Mouse (Mus musculus): ENCODE measurements around the gene Rec8. TPM values are rescaled to one million over a fixed set of nuclear protein-coding genes. Genes with fewer than 3 reads are reported as not detected.

Gene Rec8
- total and polyA plus RNA-seq, 2 experiments from 2014 or later, result 7.2 to 9.2 TPM

- peak; percentile 62 for TF ChIP-seq CTCF (IDR thresholded peaks at IDR 0.05; ENCODE audit: low read depth)
- Histone ChIP-seq H3K36me3 (ENCODE audit: insufficient read depth) (peaks cover 25% of the 10 kb centered on the region), H3K4me2 (ENCODE audit: low read depth) (peak within 1 kb of the TSS; percentile 59), H3K27me3 (ENCODE audit: insufficient read depth, low read length) (no peaks in the 10 kb centered on the region), H3K4me1 (ENCODE audit: insufficient read depth) (0 out of 2 replicates have a peak, but pooled peaks cover 2% of the 10 kb centered on the region), H3K9ac (peak within 1 kb of the TSS; percentile 59), H3K4me3 (ENCODE audit: low read depth, low read length) (peak within 1 kb of the TSS; percentile 60), H3K9me3 (ENCODE audit: low read length) (no peaks in the 10 kb centered on the region), H3K27ac (ENCODE audit: low read depth, low read length) (peak within 1 kb of the TSS; percentile 83)
- ATAC-seq (peak; percentile 99), DNase-seq (peak; percentile 92)
- 2% methylated on average over 39 of the region's 39 CpGs for WGBS
These were observed 42.2 kb downstream of the Rec8 start, which contains the start of gene Mdp1 for GRCm38 (mm10) chr14:55659960-55660573. TSS of gene Mdp1 (minus strand) at chr14:55660508.

GRCm38 (mm10) chr14:55660636-55661035 lies 42.8 kb downstream of the Rec8 start:
- peak overlapping the region; percentile 59; the same call in 1 of the 2 replicates for H3K4me2 ChIP-seq (ENCODE audit: low read depth)
- no peak for ATAC-seq
- H3K4me1 ChIP-seq (ENCODE audit: insufficient read depth), result 0 out of 2 replicates have a peak, but pooled peaks cover 2% of the 10 kb centered on the region
- no peak for DNase-seq
- H3K27ac ChIP-seq (ENCODE audit: low read depth, low read length), result no peak overlapping the region
- peaks cover 25% of the 10 kb centered on the region for H3K36me3 ChIP-seq (ENCODE audit: insufficient read depth)
- no peaks in the 10 kb centered on the region for H3K9me3 ChIP-seq (ENCODE audit: low read length)
- H3K4me3 ChIP-seq (ENCODE audit: low read depth, low read length), result peak overlapping the region; percentile 60; the same call in 1 of the 2 replicates
- peak overlapping the region; percentile 59; the same call in 1 of the 2 replicates for H3K9ac ChIP-seq
- no peak for TF ChIP-seq CTCF (IDR thresholded peaks at IDR 0.05; ENCODE audit: low read depth)
- H3K27me3 ChIP-seq (ENCODE audit: insufficient read depth, low read length), result no peaks in the 10 kb centered on the region
- 20% methylated on average over 2 of the region's 2 CpGs for WGBS

- peaks cover 3% of the 10 kb centered on the region; the same call in 1 of the 2 replicates for H3K36me3 ChIP-seq (ENCODE audit: insufficient read depth)
- H3K27me3 ChIP-seq (ENCODE audit: insufficient read depth, low read length), result no peaks in the 10 kb centered on the region
- H3K9ac ChIP-seq, result peak overlapping the region; percentile 65
- ATAC-seq (peak; percentile 58), DNase-seq (no peak)
- H3K9me3 ChIP-seq (ENCODE audit: low read length), result no peaks in the 10 kb centered on the region
- H3K4me3 ChIP-seq (ENCODE audit: low read depth, low read length), result peak overlapping the region; percentile 85
- no peak; the same call in 1 of the 2 replicates for TF ChIP-seq CTCF (IDR thresholded peaks at IDR 0.05; ENCODE audit: low read depth)
- peak overlapping the region; percentile 89 for H3K27ac ChIP-seq (ENCODE audit: low read depth, low read length)
- H3K4me2 ChIP-seq (ENCODE audit: low read depth), result peak overlapping the region; percentile 83
- H3K4me1 ChIP-seq (ENCODE audit: insufficient read depth), result peaks cover 16% of the 10 kb centered on the region
- WGBS, result under 1% methylated on average over 12 of the region's 12 CpGs
These were observed 53.6 kb downstream of the Rec8 start for GRCm38 (mm10) chr14:55671486-55671832.

GRCm38 (mm10) chr14:55671833-55672740 lies 54.2 kb downstream of the Rec8 start, which contains the start of the genes Gmpr2 and Nedd8:
TSS of gene Gmpr2 (plus strand) at chr14:55671941.
TSS of gene Nedd8 (minus strand) at chr14:55672124.
- Histone ChIP-seq H3K4me2 (ENCODE audit: low read depth) (peak within 1 kb of the TSS; percentile 83), H3K4me3 (ENCODE audit: low read depth, low read length) (peak within 1 kb of the TSS; percentile 85), H3K27me3 (ENCODE audit: insufficient read depth, low read length) (no peaks in the 10 kb centered on the region), H3K27ac (ENCODE audit: low read depth, low read length) (peak within 1 kb of the TSS; percentile 89), H3K9me3 (ENCODE audit: low read length) (no peaks in the 10 kb centered on the region), H3K4me1 (ENCODE audit: insufficient read depth) (peaks cover 16% of the 10 kb centered on the region), H3K36me3 (ENCODE audit: insufficient read depth) (peaks cover 9% of the 10 kb centered on the region), H3K9ac (peak within 1 kb of the TSS; percentile 65)
- WGBS, result under 1% methylated on average over 38 of the region's 38 CpGs
- TF ChIP-seq CTCF (IDR thresholded peaks at IDR 0.05; ENCODE audit: low read depth), result 0 out of 2 replicates have a peak, but pooled peaks have one; percentile 18
- ATAC-seq (peak; percentile 99), DNase-seq (peak; percentile 95)

GRCm38 (mm10) chr14:55672741-55673060 lies 54.9 kb downstream of the Rec8 start:
- H3K27ac ChIP-seq (ENCODE audit: low read depth, low read length), result peak overlapping the region; percentile 89; the same call in 1 of the 2 replicates
- DNase-seq (no peak), ATAC-seq (no peak)
- no peaks in the 10 kb centered on the region for H3K9me3 ChIP-seq (ENCODE audit: low read length)
- peaks cover 15% of the 10 kb centered on the region for H3K36me3 ChIP-seq (ENCODE audit: insufficient read depth)
- H3K4me2 ChIP-seq (ENCODE audit: low read depth), result peak overlapping the region; percentile 83
- H3K4me3 ChIP-seq (ENCODE audit: low read depth, low read length), result peak overlapping the region; percentile 85
- WGBS, result 79% methylated on average over 7 of the region's 7 CpGs
- no peaks in the 10 kb centered on the region for H3K27me3 ChIP-seq (ENCODE audit: insufficient read depth, low read length)
- no peak for TF ChIP-seq CTCF (IDR thresholded peaks at IDR 0.05; ENCODE audit: low read depth)
- peak overlapping the region; percentile 65 for H3K9ac ChIP-seq
- H3K4me1 ChIP-seq (ENCODE audit: insufficient read depth), result peaks cover 16% of the 10 kb centered on the region

Other genes starting within 250 kb of the Rec8 start
Only the 30 nearest of the 32 such genes appear.
- 11.9 and 14.8 TPM in 2 replicates for gene Dhrs4, start 139.3 kb upstream of the Rec8 start, total RNA-seq (2014; rRNA removed)
- gene Dhrs4, start 139.3 kb upstream of the Rec8 start, polyA plus RNA-seq (2015; fragmentation: Nextera tagmentation; extraction: Ambion mirVana), result 20.9 and 22.2 TPM in 2 replicates
- gene Carmil3, start 127.4 kb upstream of the Rec8 start, total RNA-seq (2014; rRNA removed), result 91.4 and 129 TPM in 2 replicates
- 13.2 and 19.5 TPM in 2 replicates for gene Carmil3, start 127.4 kb upstream of the Rec8 start, polyA plus RNA-seq (2015; fragmentation: Nextera tagmentation; extraction: Ambion mirVana)
- gene Cpne6, start 107.6 kb upstream of the Rec8 start, total RNA-seq (2014; rRNA removed), result 32.5 and 39.6 TPM in 2 replicates
- 48.7 and 49.9 TPM in 2 replicates for gene Cpne6, start 107.6 kb upstream of the Rec8 start, polyA plus RNA-seq (2015; fragmentation: Nextera tagmentation; extraction: Ambion mirVana)
- 2.0 and 2.7 TPM in 2 replicates for gene Nrl, start 93.1 kb upstream of the Rec8 start, total RNA-seq (2014; rRNA removed)
- gene Nrl, start 93.1 kb upstream of the Rec8 start, polyA plus RNA-seq (2015; fragmentation: Nextera tagmentation; extraction: Ambion mirVana), result 0.21 TPM in 1 of 2 replicates, not detected in the other
- 23.6 and 24.5 TPM in 2 replicates for gene Pck2, start 77.8 kb upstream of the Rec8 start, total RNA-seq (2014; rRNA removed)
- gene Pck2, start 77.8 kb upstream of the Rec8 start, polyA plus RNA-seq (2015; fragmentation: Nextera tagmentation; extraction: Ambion mirVana), result 9.8 and 12.5 TPM in 2 replicates
- gene Dcaf11, start 58.0 kb upstream of the Rec8 start, total RNA-seq (2014; rRNA removed), result 101 and 104 TPM in 2 replicates
- 89.4 and 103 TPM in 2 replicates for gene Dcaf11, start 58.0 kb upstream of the Rec8 start, polyA plus RNA-seq (2015; fragmentation: Nextera tagmentation; extraction: Ambion mirVana)
- gene A730061H03Rik, start 57.6 kb upstream of the Rec8 start, total RNA-seq (2014; rRNA removed), result not detected in 2 replicates
- not detected in 2 replicates for gene A730061H03Rik, start 57.6 kb upstream of the Rec8 start, polyA plus RNA-seq (2015; fragmentation: Nextera tagmentation; extraction: Ambion mirVana)
- gene Fitm1, start 42.4 kb upstream of the Rec8 start, total RNA-seq (2014; rRNA removed), result 0.23 TPM in 1 of 2 replicates, not detected in the other
- gene Fitm1, start 42.4 kb upstream of the Rec8 start, polyA plus RNA-seq (2015; fragmentation: Nextera tagmentation; extraction: Ambion mirVana), result 0.20 and 0.22 TPM in 2 replicates
- gene Psme1, start 39.9 kb upstream of the Rec8 start, total RNA-seq (2014; rRNA removed), result 136 and 138 TPM in 2 replicates
- gene Psme1, start 39.9 kb upstream of the Rec8 start, polyA plus RNA-seq (2015; fragmentation: Nextera tagmentation; extraction: Ambion mirVana), result 219 and 238 TPM in 2 replicates
- gene Emc9, start 32.7 kb upstream of the Rec8 start, total RNA-seq (2014; rRNA removed), result 25.2 and 31.5 TPM in 2 replicates
- 53.2 and 55.6 TPM in 2 replicates for gene Emc9, start 32.7 kb upstream of the Rec8 start, polyA plus RNA-seq (2015; fragmentation: Nextera tagmentation; extraction: Ambion mirVana)
- 76.2 and 137 TPM in 2 replicates for gene Psme2, start 26.9 kb upstream of the Rec8 start, total RNA-seq (2014; rRNA removed)
- gene Psme2, start 26.9 kb upstream of the Rec8 start, polyA plus RNA-seq (2015; fragmentation: Nextera tagmentation; extraction: Ambion mirVana), result 171 and 193 TPM in 2 replicates
- 13.5 and 24.2 TPM in 2 replicates for gene Rnf31, start 26.3 kb upstream of the Rec8 start, total RNA-seq (2014; rRNA removed)
- 17.0 and 18.9 TPM in 2 replicates for gene Rnf31, start 26.3 kb upstream of the Rec8 start, polyA plus RNA-seq (2015; fragmentation: Nextera tagmentation; extraction: Ambion mirVana)
- gene Irf9, start 14.5 kb upstream of the Rec8 start, total RNA-seq (2014; rRNA removed), result 16.8 and 18.1 TPM in 2 replicates
- 5.6 and 7.0 TPM in 2 replicates for gene Irf9, start 14.5 kb upstream of the Rec8 start, polyA plus RNA-seq (2015; fragmentation: Nextera tagmentation; extraction: Ambion mirVana)
- 79.8 and 92.0 TPM in 2 replicates for gene Ipo4, start 17.9 kb downstream of the Rec8 start, total RNA-seq (2014; rRNA removed)
- 82.4 and 90.9 TPM in 2 replicates for gene Ipo4, start 17.9 kb downstream of the Rec8 start, polyA plus RNA-seq (2015; fragmentation: Nextera tagmentation; extraction: Ambion mirVana)
- gene Gm49378, start 19.9 kb downstream of the Rec8 start, total RNA-seq (2014; rRNA removed), result 2.1 and 6.4 TPM in 2 replicates
- 0.97 and 1.0 TPM in 2 replicates for gene Gm49378, start 19.9 kb downstream of the Rec8 start, polyA plus RNA-seq (2015; fragmentation: Nextera tagmentation; extraction: Ambion mirVana)
- 26.5 and 33.4 TPM in 2 replicates for gene Tm9sf1, start 25.8 kb downstream of the Rec8 start, total RNA-seq (2014; rRNA removed)
- gene Tm9sf1, start 25.8 kb downstream of the Rec8 start, polyA plus RNA-seq (2015; fragmentation: Nextera tagmentation; extraction: Ambion mirVana), result 36.0 and 48.4 TPM in 2 replicates
- 0.43 and 0.46 TPM in 2 replicates for gene Tssk4, start 32.1 kb downstream of the Rec8 start, total RNA-seq (2014; rRNA removed)
- 0.22 and 0.23 TPM in 2 replicates for gene Tssk4, start 32.1 kb downstream of the Rec8 start, polyA plus RNA-seq (2015; fragmentation: Nextera tagmentation; extraction: Ambion mirVana)
- 50.8 and 51.5 TPM in 2 replicates for gene Mdp1, start 42.5 kb downstream of the Rec8 start, total RNA-seq (2014; rRNA removed)
- gene Mdp1, start 42.5 kb downstream of the Rec8 start, polyA plus RNA-seq (2015; fragmentation: Nextera tagmentation; extraction: Ambion mirVana), result 60.0 and 63.5 TPM in 2 replicates
- gene Gmpr2, start 53.9 kb downstream of the Rec8 start, total RNA-seq (2014; rRNA removed), result 19.9 and 26.9 TPM in 2 replicates
- 37.3 and 40.9 TPM in 2 replicates for gene Gmpr2, start 53.9 kb downstream of the Rec8 start, polyA plus RNA-seq (2015; fragmentation: Nextera tagmentation; extraction: Ambion mirVana)
- 132 and 192 TPM in 2 replicates for gene Nedd8, start 54.1 kb downstream of the Rec8 start, total RNA-seq (2014; rRNA removed)
- 593 and 742 TPM in 2 replicates for gene Nedd8, start 54.1 kb downstream of the Rec8 start, polyA plus RNA-seq (2015; fragmentation: Nextera tagmentation; extraction: Ambion mirVana)
- gene Tinf2, start 63.8 kb downstream of the Rec8 start, total RNA-seq (2014; rRNA removed), result 16.9 and 26.3 TPM in 2 replicates
- gene Tinf2, start 63.8 kb downstream of the Rec8 start, polyA plus RNA-seq (2015; fragmentation: Nextera tagmentation; extraction: Ambion mirVana), result 18.8 and 21.5 TPM in 2 replicates
- gene Tgm1, start 95.9 kb downstream of the Rec8 start, total RNA-seq (2014; rRNA removed), result 0.05 and 0.15 TPM in 2 replicates
- 0.15 and 0.21 TPM in 2 replicates for gene Tgm1, start 95.9 kb downstream of the Rec8 start, polyA plus RNA-seq (2015; fragmentation: Nextera tagmentation; extraction: Ambion mirVana)
- gene Rabggta, start 104.2 kb downstream of the Rec8 start, total RNA-seq (2014; rRNA removed), result 72.8 and 73.3 TPM in 2 replicates
- 49.4 and 56.9 TPM in 2 replicates for gene Rabggta, start 104.2 kb downstream of the Rec8 start, polyA plus RNA-seq (2015; fragmentation: Nextera tagmentation; extraction: Ambion mirVana)
- gene Dhrs1, start 127.7 kb downstream of the Rec8 start, total RNA-seq (2014; rRNA removed), result 70.4 and 83.8 TPM in 2 replicates
- gene Dhrs1, start 127.7 kb downstream of the Rec8 start, polyA plus RNA-seq (2015; fragmentation: Nextera tagmentation; extraction: Ambion mirVana), result 83.3 and 86.0 TPM in 2 replicates
- gene Nop9, start 127.7 kb downstream of the Rec8 start, total RNA-seq (2014; rRNA removed), result 23.3 and 34.7 TPM in 2 replicates
- gene Nop9, start 127.7 kb downstream of the Rec8 start, polyA plus RNA-seq (2015; fragmentation: Nextera tagmentation; extraction: Ambion mirVana), result 21.4 and 25.6 TPM in 2 replicates
- gene Cideb, start 140.4 kb downstream of the Rec8 start, total RNA-seq (2014; rRNA removed), result 0.23 and 0.43 TPM in 2 replicates
- 0.20 and 0.54 TPM in 2 replicates for gene Cideb, start 140.4 kb downstream of the Rec8 start, polyA plus RNA-seq (2015; fragmentation: Nextera tagmentation; extraction: Ambion mirVana)
- 0.38 TPM in 2 replicates for gene Ltb4r2, start 143.4 kb downstream of the Rec8 start, total RNA-seq (2014; rRNA removed)
- gene Ltb4r2, start 143.4 kb downstream of the Rec8 start, polyA plus RNA-seq (2015; fragmentation: Nextera tagmentation; extraction: Ambion mirVana), result 0.65 and 1.1 TPM in 2 replicates
- 0.38 and 0.48 TPM in 2 replicates for gene Ltb4r1, start 147.9 kb downstream of the Rec8 start, total RNA-seq (2014; rRNA removed)
- gene Ltb4r1, start 147.9 kb downstream of the Rec8 start, polyA plus RNA-seq (2015; fragmentation: Nextera tagmentation; extraction: Ambion mirVana), result 0.90 and 0.99 TPM in 2 replicates
- 1.6 and 3.6 TPM in 2 replicates for gene Adcy4, start 166.1 kb downstream of the Rec8 start, total RNA-seq (2014; rRNA removed)
- 1.6 and 1.7 TPM in 2 replicates for gene Adcy4, start 166.1 kb downstream of the Rec8 start, polyA plus RNA-seq (2015; fragmentation: Nextera tagmentation; extraction: Ambion mirVana)
- gene Ripk3, start 170.8 kb downstream of the Rec8 start, total RNA-seq (2014; rRNA removed), result 0.46 and 0.90 TPM in 2 replicates
- gene Ripk3, start 170.8 kb downstream of the Rec8 start, polyA plus RNA-seq (2015; fragmentation: Nextera tagmentation; extraction: Ambion mirVana), result 0.86 and 2.0 TPM in 2 replicates